Mouse (Mus musculus): Measurements from ENCODE around the gene Dbi. TPM values are rescaled to one million over a fixed set of nuclear protein-coding genes. Genes with fewer than 3 reads are reported as not detected.

Gene Dbi
- polyA plus RNA-seq, 1 experiment from 2014 or later = 1,422 TPM

DNA sequence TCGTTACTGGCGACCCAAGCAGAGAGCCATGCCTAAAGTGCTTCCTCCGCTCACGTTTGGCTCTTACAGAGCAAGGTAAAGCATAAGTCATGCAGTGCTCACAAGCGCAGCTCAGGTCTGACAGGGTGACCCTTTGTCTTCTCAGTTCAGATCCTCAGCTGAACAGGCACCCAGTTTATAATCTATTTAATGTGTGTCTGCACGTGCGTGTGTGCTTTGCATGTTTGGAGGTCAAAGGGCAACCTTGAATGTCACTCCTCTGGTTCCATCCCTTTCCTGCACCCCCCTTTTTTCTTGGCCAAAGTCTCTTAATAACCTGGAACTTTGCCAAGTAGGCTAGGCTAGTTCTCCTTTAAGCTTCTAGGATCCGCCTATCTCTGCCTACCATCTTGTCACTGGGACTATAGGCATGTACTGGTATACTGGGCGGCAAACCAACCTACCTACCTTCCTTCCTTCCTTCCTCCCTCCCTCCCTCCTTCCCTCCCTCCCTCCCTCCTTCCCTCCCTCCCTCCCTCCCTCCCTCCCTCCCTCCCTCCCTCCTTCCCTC is 19.3 kb upstream of the Dbi start:
- peak; percentile 73 for ATAC-seq
- no peak overlapping the region for H3K9ac ChIP-seq
- H3K9me3 ChIP-seq = no peaks in the 10 kb centered on the region
- H3K27ac ChIP-seq = no peak overlapping the region
- 71% methylated on average over 9 of the region's 9 CpGs for WGBS
- H3K4me3 ChIP-seq (replicated peaks) = no peak overlapping the region
- no peaks in the 10 kb centered on the region for H3K27me3 ChIP-seq (replicated peaks)
- no peak overlapping the region for H3K4me2 ChIP-seq (replicated peaks)
- no peaks in the 10 kb centered on the region for H3K4me1 ChIP-seq (replicated peaks)
- no peaks in the 10 kb centered on the region for H3K36me3 ChIP-seq

DNA sequence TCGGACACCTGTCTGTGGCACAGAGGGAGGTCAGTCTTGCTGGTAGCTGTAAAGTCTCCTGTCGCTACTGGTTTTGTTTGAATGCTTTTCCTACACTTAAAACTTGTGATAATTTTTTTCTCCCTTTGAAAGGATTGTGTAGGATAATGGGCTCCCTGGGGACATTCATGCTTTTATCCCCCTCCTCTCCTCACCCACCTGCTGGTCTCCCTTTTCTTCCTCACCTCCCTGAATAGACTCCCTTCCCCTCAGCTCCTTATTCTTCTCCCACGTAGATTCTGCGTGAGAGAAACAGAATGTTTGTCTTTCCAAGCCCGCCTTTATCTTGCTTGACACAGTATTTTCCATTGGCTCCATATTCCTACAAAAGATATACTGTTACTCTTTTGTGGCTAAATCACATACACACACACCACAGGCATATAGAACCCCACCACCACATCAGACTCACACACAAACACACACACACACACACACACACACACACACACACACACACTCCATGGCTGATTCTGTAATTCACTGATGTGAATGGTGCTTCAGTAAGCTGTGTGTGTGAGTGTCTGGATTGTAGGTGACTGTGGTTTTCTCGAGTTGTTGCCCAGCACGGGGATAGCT is 18.2 kb upstream of the Dbi start:
- H3K9ac ChIP-seq = no peak overlapping the region
- H3K27ac ChIP-seq = no peak overlapping the region
- H3K4me3 ChIP-seq (replicated peaks) = no peak overlapping the region
- H3K9me3 ChIP-seq = no peaks in the 10 kb centered on the region
- H3K27me3 ChIP-seq (replicated peaks) = no peaks in the 10 kb centered on the region
- ATAC-seq = no peak
- 43% methylated on average over 7 of the region's 7 CpGs for WGBS
- no peak overlapping the region for H3K4me2 ChIP-seq (replicated peaks)
- H3K4me1 ChIP-seq (replicated peaks) = no peaks in the 10 kb centered on the region
- no peaks in the 10 kb centered on the region for H3K36me3 ChIP-seq

DNA sequence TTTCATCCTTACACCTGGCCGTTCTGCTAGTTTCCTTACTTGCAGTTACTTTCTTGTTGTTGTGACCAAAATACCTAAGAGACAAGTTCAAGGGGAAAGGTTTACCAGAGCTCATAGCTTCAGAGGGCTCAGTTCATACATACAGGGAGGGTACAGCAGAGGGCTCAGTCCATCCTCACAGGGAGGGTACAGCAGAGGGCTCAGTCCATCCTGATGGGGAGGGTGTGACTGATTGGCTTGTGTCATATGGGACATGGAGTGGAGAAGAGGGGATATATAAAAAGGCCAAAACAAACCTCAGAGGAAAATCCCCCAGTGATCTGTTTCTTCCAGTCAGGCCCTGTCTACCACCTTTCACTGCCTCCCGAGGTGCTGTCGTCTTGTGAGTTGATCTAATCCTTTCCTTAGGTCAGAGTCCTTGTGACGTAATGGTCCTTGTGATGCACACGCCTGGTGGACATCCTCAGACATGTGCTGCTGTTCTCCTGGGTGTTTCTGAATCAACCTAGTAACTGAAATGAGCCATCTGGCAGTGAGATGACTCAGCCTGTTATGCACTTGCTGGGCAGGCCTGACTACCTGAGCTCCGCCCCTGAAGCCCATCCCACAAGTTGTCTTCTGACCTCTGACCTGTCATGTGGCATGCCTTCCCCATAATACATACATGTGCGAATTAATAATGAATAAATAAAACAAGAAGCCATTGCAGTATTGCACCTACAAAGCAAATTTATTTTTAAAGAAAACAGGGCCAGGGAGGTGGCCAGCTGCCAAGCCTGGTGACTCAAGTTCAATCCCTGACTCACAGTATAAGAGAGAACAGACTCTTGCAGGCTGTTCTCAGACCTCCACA is 15.3 kb upstream of the Dbi start:
- Histone ChIP-seq H3K27me3 (replicated peaks) (no peaks in the 10 kb centered on the region), H3K4me3 (replicated peaks) (no peak overlapping the region), H3K9ac (no peak overlapping the region), H3K4me1 (replicated peaks) (no peaks in the 10 kb centered on the region), H3K36me3 (no peaks in the 10 kb centered on the region), H3K4me2 (replicated peaks) (no peak overlapping the region), H3K9me3 (no peaks in the 10 kb centered on the region), H3K27ac (no peak overlapping the region)
- 54% methylated on average over 7 of the region's 7 CpGs for WGBS
- peak; percentile 80 for ATAC-seq

DNA sequence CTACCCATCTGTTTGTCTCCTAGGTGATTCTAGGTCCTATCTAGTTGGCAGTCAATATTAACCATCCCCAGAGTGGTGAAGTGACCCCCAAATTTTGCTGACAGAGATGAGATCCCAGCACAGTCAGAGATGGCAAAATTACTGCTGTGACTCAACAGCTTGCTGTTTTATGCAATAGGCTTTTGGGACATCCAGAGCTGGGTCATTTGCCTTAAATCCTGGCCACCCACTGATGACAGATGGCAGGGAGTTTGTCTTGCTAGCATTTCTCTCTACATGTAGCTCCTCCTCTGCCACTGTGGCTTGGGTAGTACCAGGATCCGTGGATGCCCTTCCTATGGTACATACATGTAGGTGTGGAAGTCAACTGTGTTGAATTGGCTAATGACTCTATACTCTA is 11.5 kb upstream of the Dbi start:
- Histone ChIP-seq H3K36me3 (no peaks in the 10 kb centered on the region), H3K27ac (no peak overlapping the region), H3K4me3 (replicated peaks) (no peak overlapping the region), H3K9ac (no peak overlapping the region), H3K27me3 (replicated peaks) (no peaks in the 10 kb centered on the region), H3K9me3 (no peaks in the 10 kb centered on the region), H3K4me1 (replicated peaks) (no peaks in the 10 kb centered on the region), H3K4me2 (replicated peaks) (no peak overlapping the region)
- ATAC-seq = no peak
- 85% methylated on average over 1 of the region's 1 CpGs for WGBS

DNA sequence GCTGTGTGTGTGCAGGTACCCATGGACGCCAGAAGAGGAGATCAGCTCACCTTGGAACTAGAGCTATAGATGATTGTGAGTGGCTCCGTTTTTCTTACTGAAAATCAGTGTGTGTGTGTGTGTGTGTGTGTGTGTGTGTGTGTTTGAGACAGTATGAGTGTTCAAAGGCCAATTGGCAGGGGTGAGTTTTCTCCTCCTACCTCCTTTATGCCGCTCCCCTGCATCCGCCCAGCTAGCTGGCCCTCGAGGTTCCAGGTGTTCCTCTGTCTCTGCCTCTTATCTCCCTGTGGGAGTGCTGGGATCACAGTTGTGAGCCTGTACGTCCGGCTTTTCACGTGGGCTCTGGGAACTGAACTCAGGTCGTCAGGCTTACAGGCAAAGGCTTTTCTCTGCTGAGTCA is 5.4 kb upstream of the Dbi start:
- WGBS = 70% methylated on average over 9 of the region's 9 CpGs
- Histone ChIP-seq H3K4me2 (replicated peaks) (no peak overlapping the region), H3K36me3 (no peaks in the 10 kb centered on the region), H3K9ac (no peak overlapping the region), H3K4me3 (replicated peaks) (no peak overlapping the region), H3K27me3 (replicated peaks) (no peaks in the 10 kb centered on the region), H3K9me3 (no peaks in the 10 kb centered on the region), H3K4me1 (replicated peaks) (no peaks in the 10 kb centered on the region), H3K27ac (no peak overlapping the region)
- ATAC-seq = peak; percentile 49; the same call in 1 of the 2 replicates

DNA sequence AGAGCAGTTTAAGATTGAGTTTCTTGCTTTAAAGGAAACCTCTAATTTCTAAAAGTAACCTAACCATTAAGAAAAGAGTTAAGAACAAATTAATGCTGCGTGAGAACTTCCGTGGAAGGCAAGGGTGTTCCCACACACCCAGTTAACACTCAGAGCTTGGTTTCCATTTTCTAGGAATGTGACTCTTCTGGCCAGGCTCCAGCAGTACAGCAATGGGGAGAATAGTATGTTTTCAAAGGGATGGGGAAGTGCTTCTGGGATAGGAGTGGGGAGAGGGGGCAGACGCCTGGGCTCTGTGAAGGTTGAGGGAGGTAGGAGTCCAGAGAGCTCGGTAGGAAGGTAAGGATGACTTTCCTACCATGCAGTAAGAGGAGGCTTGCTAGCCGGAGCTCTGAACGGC is 4.6 kb upstream of the Dbi start:
- Histone ChIP-seq H3K9me3 (no peaks in the 10 kb centered on the region), H3K27ac (no peak overlapping the region), H3K9ac (no peak overlapping the region), H3K4me3 (replicated peaks) (no peak overlapping the region), H3K36me3 (no peaks in the 10 kb centered on the region), H3K4me2 (replicated peaks) (no peak overlapping the region), H3K27me3 (replicated peaks) (no peaks in the 10 kb centered on the region), H3K4me1 (replicated peaks) (no peaks in the 10 kb centered on the region)
- 81% methylated on average over 6 of the region's 6 CpGs for WGBS
- no peak for ATAC-seq

DNA sequence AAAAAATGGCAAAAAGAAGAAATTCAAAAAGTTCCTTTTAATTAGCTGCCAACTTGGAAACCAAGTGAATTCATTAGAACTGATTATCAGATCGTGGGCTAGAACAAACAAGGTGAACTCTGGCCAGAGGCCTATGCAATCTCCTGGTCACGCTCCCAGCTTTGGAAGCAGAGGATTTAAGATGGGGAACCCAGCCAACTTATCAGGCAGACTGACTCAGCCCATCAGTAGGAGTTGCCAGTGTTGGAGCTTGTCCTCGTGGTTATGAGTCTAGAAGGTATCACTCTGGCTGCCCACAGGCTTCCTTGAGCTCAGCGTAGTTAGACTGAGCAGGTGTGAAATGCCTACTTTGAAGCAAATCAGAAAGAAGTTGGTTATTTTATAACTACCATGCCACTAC is 4.0 kb upstream of the Dbi start:
- H3K4me3 ChIP-seq (replicated peaks) = no peak overlapping the region
- H3K4me1 ChIP-seq (replicated peaks) = 0 out of 2 replicates have a peak, but pooled peaks cover 2% of the 10 kb centered on the region
- no peak overlapping the region for H3K4me2 ChIP-seq (replicated peaks)
- 68% methylated on average over 4 of the region's 4 CpGs for WGBS
- H3K9ac ChIP-seq = no peak overlapping the region
- no peak overlapping the region for H3K27ac ChIP-seq
- H3K36me3 ChIP-seq = no peaks in the 10 kb centered on the region
- H3K27me3 ChIP-seq (replicated peaks) = no peaks in the 10 kb centered on the region
- no peak for ATAC-seq
- H3K9me3 ChIP-seq = no peaks in the 10 kb centered on the region

DNA sequence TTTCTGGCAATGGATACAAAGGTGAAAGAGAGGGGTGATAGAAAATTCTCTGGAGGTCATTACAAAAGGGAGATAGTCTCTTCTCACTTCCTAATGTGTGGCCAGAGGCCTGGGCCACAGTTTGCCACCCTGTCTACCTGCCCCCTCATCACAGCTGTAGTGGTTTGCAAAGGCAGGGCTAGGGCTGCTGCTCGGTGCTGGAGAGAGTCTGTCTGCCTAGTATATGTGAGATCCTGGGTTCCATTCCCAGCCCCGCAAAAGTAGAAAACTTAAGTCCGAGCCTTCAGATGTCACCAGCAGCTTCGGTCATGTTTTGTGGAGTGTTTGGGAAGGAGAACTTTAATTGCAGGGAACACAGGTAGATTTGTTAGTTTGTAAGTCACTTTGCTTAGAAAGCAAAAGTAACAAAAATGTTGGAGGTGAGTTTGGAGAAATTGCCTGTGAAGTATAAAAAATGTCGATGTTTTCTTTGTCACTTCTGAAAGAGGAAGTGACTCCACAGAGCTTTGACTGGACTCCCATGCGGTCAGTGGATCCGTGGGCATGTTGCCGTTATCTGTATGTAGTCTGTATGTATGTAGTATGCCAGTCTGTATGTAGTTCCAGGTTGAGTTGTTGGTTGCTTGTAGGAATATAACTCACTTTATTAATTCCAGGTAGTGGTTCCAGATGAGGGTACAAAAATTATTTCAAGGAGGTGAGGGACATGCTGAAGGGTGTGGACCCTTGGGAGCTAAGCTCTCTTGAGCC is 1.9 kb upstream of the Dbi start:
- H3K4me3 ChIP-seq (replicated peaks) = no peak overlapping the region
- ATAC-seq = no peak
- H3K27ac ChIP-seq = peak overlapping the region; percentile 54; the same call in 1 of the 2 replicates
- H3K9ac ChIP-seq = no peak overlapping the region
- H3K9me3 ChIP-seq = no peaks in the 10 kb centered on the region
- H3K27me3 ChIP-seq (replicated peaks) = no peaks in the 10 kb centered on the region
- H3K4me1 ChIP-seq (replicated peaks) = peaks cover 7% of the 10 kb centered on the region; the same call in 1 of the 2 replicates
- WGBS = 93% methylated on average over 8 of the region's 8 CpGs
- H3K36me3 ChIP-seq = no peaks in the 10 kb centered on the region
- H3K4me2 ChIP-seq (replicated peaks) = peak overlapping the region; percentile 14; the same call in 1 of the 2 replicates

DNA sequence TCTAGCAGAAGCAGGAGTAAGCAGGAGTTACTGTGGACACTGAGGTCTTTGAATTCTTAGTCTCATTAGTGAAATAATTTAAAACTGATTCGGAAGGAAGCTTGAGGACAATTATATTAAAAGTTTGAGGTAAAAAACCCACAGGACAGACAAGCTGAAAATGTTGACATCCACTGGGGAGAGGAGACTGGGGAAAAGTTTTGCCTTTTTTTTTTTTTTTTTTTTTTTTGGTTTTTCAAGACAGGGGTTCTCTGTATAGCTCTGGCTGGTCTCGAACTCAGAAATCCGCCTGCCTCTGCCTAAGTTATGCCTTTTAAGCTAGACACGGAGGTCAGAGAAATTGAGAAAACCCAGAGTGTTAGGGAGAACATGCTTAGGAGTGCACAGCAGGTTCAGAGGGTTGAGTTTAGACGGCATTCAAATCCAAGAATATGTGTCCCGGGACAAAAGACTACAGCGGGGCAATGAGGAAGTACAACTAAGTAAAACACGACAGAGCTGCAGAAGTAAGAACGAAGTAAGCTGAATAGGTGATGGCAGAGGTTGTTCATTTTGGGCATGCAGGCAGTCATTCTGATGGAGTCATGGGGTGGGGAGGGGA is 1.2 kb upstream of the Dbi start:
- Histone ChIP-seq H3K36me3 (no peaks in the 10 kb centered on the region), H3K4me1 (replicated peaks) (peaks cover 10% of the 10 kb centered on the region; the same call in 1 of the 2 replicates), H3K27me3 (replicated peaks) (no peaks in the 10 kb centered on the region), H3K4me3 (replicated peaks) (peak overlapping the region; percentile 63), H3K4me2 (replicated peaks) (peak overlapping the region; percentile 65), H3K9me3 (no peaks in the 10 kb centered on the region), H3K27ac (peak overlapping the region; percentile 96), H3K9ac (peak overlapping the region; percentile 51; the same call in 1 of the 2 replicates)
- 77% methylated on average over 9 of the region's 9 CpGs for whole genome bisulfite sequencing
- no peak for ATAC-seq

DNA sequence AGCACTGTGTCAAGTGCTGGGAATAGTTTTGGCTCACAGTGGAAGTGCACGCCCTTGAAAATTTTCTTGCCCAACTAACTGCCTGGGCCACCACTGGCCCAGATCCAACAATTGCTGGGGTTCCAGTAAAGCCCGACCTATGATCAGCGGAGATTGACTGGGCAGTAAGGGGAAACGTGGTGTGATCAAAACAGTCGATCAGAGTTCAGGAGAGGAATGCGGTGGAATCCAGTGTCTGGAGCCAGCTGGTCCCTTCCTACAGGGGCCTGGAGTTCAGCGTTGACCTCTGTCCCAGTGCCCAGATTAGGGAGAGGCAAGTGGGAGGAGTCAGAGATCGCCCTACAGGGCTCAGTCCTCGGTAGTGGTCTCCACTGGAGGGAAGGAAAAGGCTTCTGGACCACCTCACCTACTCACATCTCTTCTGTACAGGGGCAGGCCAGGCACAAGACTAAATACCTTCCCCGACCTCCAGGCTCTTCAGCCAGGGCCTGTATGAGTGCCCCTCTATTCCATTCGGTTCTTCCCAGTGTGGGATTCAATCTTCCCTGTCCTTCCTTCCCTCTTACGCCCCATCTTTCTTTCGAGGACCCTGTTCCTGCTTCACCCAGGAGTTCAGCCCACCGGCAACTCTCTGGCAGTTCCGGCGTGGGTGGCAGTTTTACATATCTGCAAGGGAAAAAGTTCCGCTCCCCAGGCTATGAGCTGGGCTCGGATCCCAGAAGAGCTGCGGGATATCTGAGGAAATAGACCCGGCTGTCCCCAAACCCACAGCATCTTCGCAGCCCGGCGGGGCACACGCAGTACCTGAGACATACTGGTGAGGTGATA is 523 bp downstream of the Dbi start:
- peak overlapping the region; percentile 94 for H3K27ac ChIP-seq
- H3K27me3 ChIP-seq (replicated peaks) = no peaks in the 10 kb centered on the region
- WGBS = 2% methylated on average over 24 of the region's 24 CpGs
- peaks cover 10% of the 10 kb centered on the region; the same call in 1 of the 2 replicates for H3K4me1 ChIP-seq (replicated peaks)
- H3K9me3 ChIP-seq = no peaks in the 10 kb centered on the region
- peak; percentile 75 for ATAC-seq
- H3K4me3 ChIP-seq (replicated peaks) = peak overlapping the region; percentile 63
- peak overlapping the region; percentile 65 for H3K9ac ChIP-seq
- peaks cover 9% of the 10 kb centered on the region for H3K36me3 ChIP-seq
- peak overlapping the region; percentile 65 for H3K4me2 ChIP-seq (replicated peaks)

DNA sequence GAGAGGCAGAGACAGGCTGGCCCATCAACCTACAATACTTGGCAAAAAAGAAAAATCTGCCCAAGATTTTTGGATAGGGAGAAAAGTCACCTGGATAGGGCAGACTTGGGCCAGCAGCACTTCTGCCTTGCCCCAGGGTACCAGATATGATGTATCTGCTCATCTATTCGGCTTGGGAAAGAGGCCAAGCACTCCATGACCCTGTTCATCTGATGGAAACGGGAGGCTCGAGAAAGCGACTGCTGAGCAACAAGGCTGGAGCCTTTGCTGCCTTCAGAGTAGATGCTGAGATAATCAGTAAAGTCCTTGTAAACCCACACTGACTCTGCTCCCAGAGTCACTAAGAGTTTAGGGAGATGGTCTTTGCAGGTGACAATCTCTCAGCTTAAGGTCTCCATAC is 1.5 kb downstream of the Dbi start:
- Histone ChIP-seq H3K9me3 (no peaks in the 10 kb centered on the region; the same call in 1 of the 2 replicates), H3K4me2 (replicated peaks) (peak overlapping the region; percentile 65), H3K27me3 (replicated peaks) (no peaks in the 10 kb centered on the region), H3K9ac (peak overlapping the region; percentile 65), H3K36me3 (peaks cover 19% of the 10 kb centered on the region), H3K27ac (no peak overlapping the region), H3K4me1 (replicated peaks) (peaks cover 10% of the 10 kb centered on the region; the same call in 1 of the 2 replicates), H3K4me3 (replicated peaks) (peak overlapping the region; percentile 63)
- ATAC-seq = no peak
- WGBS = 82% methylated on average over 4 of the region's 4 CpGs

All from intestine, embryonic 15.5 days (tissue).